Mouse (Mus musculus) thymus, postnatal 4 days (tissue): ENCODE data around the gene Sctr.

ENCODE experiments used
- DNase-seq: peaks from one replicate; pipeline ENCODE4 v3.0.0; 2021

Gene Sctr

DNA sequence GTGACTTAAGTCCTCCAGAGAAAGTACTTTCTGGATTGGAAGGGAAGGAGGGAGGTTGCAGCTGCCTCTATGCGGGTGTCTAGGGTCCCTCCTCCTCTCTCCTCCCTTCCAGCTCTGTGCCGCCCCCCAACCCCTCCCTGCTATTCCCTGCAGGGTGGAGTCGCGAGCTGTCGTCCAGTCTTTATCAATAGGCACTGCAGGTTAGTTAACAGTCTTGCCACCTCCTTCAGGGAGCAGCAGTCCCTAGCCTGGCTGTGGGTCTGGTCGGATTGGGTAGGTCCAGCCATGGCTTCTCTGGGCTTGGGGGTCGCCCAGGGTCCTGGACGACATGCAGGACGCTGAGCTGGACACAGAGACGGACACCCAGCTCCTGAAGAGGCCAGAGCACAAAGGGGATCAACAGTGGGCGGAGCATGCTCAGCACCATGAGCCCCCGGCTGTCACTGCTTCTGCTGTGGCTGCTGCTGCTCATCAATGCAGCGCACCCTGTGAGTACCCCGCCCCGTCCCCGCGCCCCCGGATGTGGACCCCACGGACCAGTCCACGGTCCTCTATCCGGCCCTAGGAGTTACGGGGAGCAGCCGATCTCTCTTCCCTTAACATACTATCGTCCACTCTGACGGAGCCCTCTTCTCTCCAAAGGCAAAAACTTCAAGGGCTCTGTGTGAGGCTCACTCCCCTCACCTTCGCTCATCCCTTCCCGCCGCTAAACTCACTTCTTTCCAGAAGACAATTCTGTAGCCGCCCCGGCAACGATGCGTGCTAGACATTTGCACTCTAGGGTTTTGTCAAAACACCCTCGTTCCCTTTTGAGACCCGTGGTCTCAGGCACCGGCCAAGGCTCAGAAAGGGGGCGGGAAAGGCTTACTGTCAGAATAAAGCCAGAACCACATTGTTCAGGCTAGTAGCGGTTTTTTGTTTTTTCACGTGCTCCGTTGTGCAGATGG lies at the start of gene Sctr:
Gene Sctr, plus strand, starts transcription at position 51 of the 947 bp plus-strand sequence.
- peak; percentile 11 for DNase-seq

DNA sequence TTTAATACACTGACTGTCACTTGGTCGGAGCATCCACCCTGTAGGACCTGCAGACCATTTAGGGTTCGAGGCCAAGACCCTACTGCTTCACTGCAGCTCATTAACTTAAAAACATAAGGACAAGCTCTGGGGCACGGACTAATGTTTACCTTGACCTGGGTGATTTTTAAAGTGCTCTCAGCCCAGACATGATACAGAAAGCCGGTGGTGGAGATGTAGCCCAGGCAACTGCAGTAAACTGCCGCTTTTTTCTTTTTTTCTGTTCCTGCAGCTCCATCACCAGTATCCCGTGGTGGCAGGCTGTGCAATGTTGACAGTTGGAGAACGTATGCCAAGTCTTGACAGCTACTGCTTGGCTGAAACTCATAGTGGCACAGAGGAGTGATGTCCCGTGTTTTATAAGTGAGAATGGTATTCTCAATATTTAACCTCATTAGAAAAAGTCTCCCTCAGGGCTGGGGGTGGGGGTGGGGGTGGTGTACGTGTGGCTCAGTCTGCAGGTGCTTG lies 48.9 kb upstream of the Sctr start:
- no peak for DNase-seq

DNA sequence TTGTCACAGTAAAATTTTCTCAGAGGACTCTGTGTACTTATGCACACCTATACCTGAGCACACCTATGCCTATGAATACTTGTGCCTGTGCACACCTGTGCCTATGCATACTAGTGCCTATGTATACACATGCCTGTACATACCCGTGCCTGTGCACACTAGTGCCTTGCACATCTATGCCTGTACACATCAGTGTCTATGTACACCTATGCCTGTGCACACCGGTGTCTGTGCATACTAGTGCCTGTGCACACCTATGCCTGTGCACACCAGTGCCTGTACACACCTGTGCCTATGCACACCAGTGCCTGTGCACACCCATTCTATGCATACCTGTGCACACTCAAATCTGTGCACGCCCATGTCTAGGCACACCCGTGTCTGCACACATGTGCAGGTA lies 47.2 kb upstream of the Sctr start:
- DNase-seq = no peak

DNA sequence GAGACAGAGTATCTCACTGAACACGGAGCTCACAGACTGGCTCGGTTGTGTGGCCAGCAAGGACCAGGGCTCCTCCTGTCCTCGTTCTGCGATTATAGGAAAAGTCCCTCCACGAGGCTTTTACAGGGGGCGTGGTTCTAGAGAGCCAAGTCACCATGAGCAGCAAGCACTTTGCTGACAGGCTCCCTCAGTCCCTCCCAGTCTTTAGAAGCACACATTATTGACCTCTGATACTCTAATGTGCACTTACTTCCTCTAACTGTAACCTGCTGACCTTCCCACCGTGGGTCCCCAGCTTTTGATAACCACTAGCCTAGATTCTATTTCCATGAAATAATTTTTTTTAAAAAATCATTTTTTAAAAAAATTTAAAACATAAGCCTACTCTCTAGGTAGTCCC lies 46.8 kb upstream of the Sctr start:
- no peak for DNase-seq

DNA sequence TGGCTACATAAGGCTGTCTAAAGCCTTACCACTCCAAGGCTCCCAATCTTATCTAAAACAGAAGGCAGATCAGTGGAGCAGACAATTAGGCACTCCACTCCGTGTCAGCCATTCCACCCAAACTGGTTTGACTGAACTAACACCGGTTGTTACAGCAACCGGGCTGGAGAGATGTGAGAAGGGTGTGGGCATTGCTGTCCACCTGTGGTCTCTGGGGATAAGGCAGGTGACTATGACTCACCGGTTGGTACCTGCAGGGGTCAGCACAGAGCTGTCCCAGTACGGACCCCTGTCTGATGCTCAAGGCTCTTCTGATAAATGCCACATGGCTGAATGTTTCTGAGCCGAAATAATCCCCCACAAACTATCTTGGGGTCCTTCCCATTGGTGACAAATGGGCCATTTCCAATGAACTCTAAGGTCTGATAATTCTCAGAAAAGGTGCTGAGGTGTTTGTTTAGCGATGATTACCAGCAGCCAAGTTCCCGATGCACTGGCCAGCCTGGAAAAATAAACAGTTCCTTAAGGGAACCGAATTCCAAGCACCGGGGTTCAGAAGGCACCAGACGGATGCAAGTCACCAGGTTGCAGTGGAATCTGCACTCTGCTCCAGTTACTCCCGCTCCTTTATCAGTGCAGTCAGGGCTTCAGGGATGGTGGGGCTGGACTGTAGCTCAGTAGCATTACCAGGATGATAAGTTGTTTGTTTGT lies 40.7 kb upstream of the Sctr start:
- DNase-seq = no peak

DNA sequence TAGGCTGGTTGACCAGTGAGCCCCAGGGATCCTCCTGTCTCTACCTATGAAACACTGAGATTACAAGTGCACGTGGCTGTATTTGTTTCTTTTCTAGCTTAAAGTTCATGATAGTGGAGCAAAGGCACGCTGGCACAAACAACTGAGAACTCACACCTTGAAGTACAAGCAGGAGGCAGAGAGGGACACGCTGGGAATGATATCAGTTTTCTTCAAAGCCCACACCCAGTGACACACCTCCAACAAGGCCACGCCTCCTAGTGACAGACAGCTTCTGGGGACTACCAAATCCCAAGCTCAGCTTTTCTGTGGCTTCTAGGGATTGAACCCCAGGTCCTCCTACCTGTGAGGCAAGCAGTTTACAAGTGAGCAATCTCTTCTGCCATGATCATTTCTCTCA lies 33.6 kb upstream of the Sctr start:
- no peak for DNase-seq

DNA sequence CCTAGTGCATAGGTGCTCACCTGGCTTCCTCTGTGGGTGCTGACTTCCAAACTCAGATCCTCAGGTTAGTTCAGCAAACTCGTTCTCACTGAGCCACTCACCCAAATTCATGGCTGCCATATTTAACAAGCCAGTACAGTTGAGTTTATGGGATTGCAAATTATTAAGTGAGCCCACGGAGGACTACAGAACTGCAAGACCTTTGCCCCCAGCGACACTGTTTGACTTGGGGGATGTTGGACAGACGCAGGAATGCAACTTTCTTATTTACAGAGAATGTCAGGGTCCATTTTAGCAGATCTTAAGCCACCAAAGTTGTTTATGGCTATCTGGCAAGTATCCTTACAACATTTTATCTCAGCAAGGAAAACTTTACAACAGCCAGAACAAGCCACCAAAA lies 31.6 kb upstream of the Sctr start:
- DNase-seq = no peak

DNA sequence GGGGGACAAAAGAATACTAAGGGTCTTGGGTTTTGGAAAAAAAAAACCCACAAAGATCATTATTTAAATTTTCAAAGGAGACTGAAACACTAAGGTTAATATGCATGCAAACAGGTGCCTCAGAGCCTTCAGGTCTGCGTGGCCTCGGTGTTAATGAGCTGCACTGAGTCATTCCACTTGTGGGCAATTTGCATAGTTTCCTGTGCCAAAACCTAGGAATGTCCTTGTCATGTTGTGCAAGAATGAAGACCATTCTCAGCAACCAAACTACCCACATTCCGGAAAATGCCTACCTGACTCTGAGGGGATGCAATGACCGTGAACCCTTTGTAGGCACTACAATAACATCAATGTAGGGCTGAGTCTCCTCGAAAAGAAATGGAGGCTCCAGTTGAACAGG lies 20.1 kb upstream of the Sctr start:
- no peak for DNase-seq

DNA sequence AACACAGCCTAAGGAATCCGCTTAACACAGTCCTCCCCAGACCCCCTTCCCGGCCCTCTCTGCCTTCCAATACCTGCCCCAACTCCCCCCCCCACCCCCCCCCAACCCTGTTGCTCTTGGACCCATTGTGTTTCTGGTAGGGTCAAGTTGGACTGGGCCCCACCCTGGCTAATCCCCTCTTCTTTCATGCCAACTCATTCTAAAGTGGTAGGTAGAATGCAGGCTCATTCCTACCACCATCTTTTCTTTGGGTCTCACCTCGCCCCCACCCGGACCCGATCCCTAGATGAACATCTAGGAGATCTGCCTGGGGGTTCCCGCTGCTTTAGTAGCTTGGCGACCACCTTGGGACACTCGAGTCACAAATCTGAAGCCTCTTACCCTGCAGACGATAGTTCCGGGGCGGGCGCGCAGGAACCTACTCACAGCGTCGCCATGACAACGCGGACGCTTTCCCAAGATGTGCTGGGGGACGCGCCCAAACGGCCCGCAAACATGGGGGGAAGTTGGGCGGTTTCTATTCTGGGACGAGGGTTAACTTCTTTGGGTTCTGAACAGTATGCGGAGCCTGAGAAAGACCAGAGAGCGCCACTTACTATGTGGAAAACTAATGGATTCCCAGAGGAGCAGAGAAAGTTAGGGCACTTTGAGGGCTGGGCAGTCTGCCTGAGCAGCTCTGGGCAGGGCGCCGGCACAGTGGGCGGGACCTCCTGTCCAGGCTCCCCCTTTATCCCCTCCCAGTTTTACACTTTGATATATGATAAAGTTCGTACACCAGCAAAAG lies 9.7 kb upstream of the Sctr start, which contains the start of gene Cfap221:
Gene Cfap221, minus strand, starts transcription at position 437 of the 784 bp plus-strand sequence.
- DNase-seq = peak; percentile 64

DNA sequence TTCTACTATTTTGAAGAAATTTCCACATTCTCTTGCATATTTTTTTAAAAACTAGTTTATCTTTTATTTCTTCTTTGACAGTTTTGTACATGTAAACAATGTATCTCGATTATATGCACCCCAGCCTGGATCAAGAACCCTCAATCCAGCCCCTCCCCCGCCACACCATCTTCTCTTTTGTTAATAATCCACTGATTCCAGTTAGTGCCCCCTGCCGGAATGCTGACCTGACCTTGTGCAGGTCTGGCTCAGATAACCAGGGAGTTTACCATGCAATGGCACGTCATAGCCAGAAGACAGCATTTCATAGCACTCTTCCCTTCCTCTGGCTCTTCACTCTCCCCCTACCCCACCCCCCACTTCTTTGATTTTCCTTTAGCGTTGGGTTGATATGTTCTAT lies 9.1 kb upstream of the Sctr start:
- peak; percentile 15 for DNase-seq

DNA sequence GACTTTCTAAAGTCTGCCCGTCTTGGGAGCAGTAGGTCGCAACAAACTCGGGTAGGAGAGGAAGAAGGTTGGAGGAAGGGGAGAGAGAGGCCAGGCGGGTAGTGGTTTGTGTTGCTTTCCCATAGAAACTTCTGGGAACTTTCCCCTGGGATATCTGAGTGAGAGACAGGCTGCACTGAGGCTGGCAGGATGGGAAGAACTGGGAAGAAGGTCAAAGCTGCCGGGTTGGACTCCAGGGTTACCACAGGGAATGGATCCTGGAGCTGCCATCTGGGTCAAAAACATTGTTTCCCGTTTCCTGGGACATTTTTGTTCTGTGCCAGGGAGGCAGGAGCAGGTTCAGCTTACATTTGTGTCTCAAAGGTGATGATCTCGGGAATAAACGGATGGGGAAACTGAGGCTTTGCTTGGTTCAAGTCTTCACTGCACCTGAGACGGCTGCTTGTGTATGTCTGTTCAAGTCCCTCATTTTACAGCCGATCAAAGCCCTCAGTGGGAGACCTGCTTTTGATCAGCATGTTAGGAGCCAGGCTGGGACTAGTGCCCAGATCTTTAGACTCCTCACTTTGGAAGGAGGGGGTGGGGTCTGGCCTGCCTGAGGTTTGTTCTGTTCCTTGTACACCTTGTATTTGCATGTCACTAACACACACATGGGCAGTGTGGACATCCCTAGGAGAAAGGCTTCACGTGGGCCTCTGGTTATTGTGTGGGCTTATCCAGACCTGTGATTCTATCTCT lies 1.3 kb downstream of the Sctr start:
- no peak for DNase-seq

DNA sequence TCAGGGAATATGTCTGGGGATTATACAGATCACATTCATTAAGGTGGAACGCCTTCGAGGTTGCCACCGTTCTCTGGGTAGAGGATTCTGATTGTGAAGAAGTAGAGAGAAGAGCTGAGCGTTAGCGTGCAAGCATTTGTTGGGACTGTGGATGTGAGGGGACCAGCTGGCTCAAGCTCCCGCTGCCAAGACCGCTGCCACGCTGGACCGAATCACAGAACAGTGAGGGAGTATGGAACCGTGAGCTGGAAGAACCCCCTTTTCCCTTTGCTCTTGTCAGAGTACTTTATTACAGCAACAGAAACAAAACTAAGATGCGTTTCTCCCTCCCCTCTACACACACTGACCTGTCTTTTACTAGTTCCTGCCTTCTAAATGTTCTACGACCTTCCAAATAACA lies 5.9 kb downstream of the Sctr start:
- no peak for DNase-seq

DNA sequence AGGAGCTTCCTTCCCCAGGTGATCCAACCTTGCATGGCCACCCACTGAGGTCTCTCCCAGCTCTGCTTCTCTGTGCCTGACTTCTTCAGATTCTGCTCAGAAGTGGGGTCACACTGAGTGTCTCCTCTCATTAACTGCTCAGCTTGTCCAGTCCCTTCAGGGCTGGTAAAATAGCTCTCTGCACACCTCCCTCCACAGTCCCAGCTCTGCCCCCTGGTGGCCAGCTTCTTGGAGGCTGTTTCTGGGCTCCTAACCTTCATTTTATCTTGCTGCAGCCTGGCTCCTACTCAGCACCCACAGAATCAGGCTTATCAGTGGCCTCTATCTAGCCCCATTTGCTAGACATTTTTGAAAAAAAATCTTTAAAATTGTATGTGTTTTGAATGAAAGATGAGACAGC lies 6.4 kb downstream of the Sctr start:
- peak; percentile 84 for DNase-seq

DNA sequence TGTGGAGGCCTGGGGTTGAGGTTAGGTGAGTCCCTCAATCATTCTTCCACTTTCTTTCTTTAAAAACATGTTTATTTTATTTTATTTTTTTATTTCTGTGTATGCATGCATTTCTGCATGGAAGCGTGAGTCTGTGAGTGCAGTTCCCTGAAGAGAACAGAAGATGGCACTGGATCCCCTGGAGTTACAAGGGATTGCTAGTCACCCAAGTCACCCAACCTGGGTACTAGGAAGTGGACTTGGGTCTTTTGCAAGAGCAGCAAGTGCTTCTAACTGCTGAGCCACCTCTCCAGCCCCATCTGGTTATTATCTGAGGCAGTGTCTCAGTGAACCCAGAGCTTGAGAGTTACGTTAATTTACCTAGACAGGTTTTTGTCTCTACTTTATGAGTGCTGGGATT lies 9.5 kb downstream of the Sctr start:
- no peak for DNase-seq

DNA sequence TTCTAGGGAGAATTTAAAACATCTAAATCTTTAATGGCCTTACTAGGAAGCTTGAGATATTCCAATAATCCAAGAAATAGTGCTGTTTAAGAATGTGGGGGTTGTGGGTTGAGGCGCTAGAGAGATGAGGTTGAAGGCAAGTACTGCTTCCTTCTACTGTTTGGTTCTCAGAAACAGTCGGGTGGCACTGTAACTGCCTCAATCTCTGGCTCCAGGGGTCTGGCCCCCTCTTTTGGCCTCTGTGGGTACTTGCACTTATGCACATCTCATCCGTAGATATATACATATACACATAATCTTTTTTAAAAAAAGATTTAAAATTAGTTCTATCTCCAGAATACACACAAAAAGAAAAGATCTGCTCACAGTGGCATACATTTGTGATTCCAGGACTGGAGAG lies 12.2 kb downstream of the Sctr start:
- DNase-seq = no peak

DNA sequence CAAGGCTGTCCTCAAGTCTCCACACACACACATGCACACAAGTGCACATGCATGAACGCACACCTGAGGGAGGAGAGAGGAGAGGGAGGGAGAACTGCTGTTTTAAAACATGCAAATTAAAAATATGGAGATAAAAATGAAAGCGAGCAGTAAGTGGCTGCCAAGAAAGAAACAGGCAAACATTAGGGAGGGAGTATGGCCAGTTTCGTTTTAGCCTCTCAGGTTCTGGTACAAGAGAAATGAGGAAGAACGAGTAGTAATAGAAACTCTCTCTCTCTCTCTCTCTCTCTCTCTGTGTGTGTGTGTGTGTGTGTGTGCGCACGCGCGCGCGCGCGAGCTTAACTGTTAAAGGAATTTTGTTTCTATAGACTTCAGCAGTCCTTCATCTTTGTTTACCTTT lies 12.7 kb downstream of the Sctr start:
- no peak for DNase-seq

DNA sequence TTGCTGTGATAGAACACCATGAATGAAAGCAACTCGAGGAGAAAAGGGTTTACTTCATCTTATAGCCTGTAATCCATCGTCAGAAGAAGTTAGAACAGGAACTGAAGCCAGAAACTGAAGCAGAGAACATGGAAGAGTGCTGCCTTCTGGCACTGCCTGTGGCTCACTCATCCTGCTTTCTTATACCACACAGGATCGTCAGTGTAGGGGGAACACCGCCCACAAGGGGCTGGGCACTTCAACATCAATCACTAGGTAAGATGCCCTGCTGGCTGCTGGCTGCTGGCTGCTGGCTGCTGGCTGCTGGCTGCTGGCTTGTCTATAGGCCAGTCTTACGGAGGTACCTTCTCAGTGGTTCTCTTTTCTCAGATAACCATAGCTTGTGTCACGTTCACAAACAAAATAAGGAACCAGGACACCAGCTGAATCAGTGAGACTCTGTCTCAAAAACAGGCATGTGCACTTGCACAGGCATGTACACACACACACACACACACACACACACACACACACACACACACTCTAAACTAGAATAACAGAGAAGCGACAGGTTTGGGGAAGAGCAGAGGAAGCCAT lies 13.7 kb downstream of the Sctr start:
- DNase-seq = no peak

DNA sequence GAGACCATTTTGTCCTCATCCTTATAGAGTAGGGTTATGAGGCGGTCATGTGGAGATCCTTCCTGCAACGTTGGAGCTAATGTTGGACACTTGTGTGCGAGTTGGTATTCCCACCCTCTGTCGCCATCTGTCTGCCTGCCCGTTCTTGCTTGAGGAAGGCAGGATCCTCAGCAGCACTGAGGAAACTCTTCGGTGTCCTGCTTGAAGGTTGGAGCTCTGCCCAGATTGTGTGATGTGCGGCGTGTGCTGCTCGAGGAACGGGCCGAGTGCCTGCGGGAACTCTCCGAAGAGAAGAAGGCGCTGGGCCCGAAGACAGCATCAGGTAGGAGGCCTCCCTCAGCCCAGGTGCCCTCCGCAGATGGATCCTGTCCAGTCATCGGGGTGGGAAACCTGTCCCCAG lies 15.3 kb downstream of the Sctr start:
- DNase-seq = no peak

DNA sequence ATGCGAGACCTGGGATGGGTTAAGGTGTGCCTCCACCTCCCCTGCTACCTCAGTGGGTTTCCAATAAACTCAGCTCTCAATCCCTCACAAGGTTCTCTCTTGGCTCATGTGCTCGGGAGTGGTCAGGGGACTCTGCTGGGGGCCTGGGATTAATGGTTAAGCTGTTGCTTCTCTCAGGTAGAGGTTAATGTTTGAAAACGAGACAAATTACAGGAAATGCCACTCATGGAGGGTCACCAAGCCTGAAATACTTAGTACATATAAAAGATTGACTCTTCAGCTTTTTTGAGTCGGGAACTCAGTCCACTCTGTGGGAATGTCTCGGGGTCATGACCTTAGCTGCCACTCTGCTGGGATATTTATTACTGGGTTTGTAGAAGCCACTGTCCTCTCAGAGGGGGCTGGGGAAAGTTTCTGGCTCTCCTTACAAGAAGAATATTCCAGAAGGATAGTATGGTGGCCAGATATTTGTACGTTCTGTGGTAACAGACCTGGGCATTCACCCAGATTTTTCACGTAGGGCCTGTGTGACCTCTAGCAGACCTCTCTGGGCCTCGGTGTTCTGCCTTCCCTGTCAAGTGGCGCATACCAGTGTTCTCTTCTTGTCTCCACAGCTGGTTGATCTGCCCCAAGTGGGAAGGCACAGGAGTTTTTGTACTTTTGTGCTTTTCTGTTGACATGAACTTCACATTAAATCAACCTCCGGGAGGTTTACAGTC lies 17.8 kb downstream of the Sctr start:
- DNase-seq = no peak

DNA sequence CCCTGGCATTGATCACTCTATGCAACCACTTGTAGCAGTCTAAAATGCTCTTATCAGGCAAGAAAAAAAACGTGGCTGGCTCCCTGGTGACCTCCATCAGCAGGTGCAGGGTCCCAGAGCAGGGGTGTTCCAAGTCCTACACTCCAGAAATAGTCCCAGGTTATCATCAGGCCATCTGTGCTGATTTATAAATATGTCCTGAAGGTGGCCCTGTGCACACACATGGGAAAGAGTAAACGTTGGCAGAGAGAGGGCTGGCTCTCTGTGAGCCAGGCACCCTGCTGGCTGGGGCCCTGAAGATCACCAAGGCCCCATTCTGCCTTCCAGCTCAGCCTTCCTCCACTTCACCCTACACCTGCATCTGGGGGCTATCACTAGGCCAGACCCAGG lies 18.4 kb downstream of the Sctr start:
- no peak for DNase-seq

DNA sequence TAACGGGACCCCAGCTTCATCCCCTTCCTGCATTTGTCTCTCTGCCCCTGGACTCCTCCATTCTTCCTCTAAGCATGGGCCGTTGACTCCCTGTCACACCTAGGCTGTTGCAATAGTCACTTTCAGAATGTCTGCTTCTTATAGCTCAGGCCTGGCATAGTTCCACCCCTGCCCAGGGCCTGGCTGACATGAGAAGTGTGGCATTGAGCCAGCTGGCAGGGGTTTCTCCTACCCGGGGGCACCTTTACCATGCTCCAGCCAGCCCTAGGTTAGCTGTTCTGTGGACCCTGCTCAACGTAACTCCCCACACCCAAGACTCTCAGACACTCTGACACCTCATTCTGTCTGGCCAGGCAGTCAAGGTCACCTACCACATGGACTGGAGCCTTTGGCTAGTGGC lies 21.0 kb downstream of the Sctr start:
- no peak for DNase-seq
